Mouse (Mus musculus) cerebellum, postnatal 25 days (tissue): Measurements from ENCODE around the gene Rnf157.
"Not testable (repeated sequence)": the region's sequence is repeated elsewhere in the genome, so short reads cannot be mapped to it uniquely, and the experiment has no call there.

Experiments
- DNase-seq, 2 experiments: peaks; one replicate each; pipeline ENCODE4 v3.0.0; 2021; ENCODE audit warnings: mixed read lengths in 2 of 2

Gene Rnf157

GRCm38 (mm10) chr11:116416196-116416943 is 3.5 kb upstream of the Rnf157 start:
- no peak for DNase-seq

- no peak for DNase-seq
These were observed 795 bp upstream of the Rnf157 start for GRCm38 (mm10) chr11:116413631-116414022.

DNA sequence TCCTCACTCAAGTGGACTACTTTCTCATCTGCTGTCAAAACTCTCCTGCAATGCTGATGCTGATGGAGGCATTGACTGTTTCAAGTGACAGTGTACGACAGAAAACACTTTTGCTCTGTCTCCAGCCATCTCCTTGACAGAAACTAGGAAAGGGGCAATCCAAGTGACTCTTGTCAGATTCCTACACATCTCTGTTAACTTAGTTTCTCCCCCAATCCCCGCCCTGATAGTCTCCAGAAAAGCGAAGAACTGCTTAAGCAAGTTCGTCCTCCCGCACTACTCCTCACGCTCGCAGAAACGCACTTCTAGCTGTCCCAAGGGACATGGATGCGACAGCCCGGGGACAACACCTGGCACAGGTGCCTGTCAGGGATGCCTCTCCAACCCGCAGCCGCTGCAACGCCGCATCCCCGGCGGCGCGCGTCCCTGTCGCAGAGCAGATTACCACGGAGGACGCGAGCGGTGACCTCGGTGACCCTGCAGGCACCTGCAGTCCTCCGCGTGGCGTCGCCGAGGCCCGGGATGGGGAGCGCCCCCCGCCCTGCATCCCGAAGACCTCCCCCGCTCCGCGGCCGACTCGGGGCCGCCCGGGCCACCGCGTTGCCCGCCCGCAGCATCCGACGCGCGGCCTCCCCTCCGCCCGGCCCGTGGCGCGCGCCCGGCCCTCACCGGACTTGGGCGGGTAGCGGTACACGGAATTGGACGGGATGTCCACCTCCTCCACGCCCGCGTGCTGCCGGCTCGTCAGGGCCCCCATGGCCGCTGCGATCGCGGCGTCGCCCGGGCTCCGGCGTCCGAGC is 604 bp downstream of the Rnf157 start:
- DNase-seq = peak in 1 of 2 experiments; percentile 42

- DNase-seq = peak; percentile 64 to 76
These were observed 1.2 kb downstream of the Rnf157 start for GRCm38 (mm10) chr11:116411582-116411981.

DNA sequence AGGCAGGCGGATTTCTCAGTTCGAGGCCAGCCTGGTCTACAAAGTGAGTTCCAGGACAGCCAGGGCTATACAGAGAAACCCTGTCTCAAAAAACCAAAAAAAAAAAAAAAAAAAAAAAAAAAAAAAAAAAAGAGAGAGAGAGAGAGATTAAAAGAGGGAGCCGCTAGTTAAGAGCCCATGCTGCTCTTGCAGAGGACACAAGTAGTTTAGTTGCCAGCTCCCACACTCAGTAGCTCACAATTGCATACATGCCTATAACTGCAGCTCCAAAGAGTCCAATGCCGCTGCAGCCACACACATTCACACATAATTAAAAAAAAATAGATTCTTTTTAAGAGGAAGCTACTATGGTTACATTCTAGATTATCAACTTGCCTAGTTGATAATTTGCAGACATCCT is 2.4 kb downstream of the Rnf157 start:
- DNase-seq = not testable (repeated sequence)

DNA sequence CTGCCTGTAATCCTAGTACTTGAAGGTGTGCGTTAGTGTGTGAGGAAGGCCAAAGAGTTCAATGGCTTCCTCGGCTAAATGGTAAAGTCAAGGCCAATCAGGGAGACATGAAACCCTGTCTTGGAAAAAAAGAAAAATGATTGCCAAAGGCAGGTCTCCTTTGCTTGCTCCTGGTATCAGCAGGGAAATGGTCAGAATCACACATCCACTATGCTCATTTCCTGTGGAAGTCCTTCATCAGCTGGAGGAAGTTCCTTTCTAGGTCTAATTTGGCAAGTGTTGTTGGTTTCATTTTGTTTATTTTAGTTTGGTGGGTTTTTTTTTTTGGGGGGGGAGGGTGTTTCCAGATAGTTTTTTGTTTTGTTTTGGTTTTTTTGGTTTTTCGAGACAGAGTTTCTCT is 3.8 kb downstream of the Rnf157 start:
- no peak for DNase-seq

- no peak for DNase-seq
These were observed 6.6 kb downstream of the Rnf157 start for GRCm38 (mm10) chr11:116406231-116406728.

DNA sequence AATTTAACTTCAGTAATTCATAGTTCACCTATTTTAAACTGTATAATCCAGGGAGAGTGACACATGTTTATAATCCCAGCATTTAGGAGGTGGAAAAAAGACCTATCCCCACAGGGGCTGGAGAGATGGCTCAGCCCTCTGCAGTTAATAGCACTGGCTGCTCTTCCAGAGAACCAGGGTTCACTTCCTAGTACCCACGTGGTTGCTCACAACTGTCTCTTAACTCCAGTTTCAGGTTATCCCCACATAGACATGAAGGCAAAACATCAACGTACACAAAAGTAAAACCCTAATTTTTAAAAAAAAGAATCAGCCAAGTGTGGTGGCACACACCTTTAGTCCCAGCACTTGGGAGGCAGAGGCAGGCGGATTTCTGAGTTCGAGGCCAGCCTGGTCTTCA is 7.2 kb downstream of the Rnf157 start:
- no peak for DNase-seq

GRCm38 (mm10) chr11:116400560-116400959 is 12.3 kb downstream of the Rnf157 start:
- no peak for DNase-seq

- DNase-seq = no peak
These were observed 14.5 kb downstream of the Rnf157 start for GRCm38 (mm10) chr11:116398348-116398677.

DNA sequence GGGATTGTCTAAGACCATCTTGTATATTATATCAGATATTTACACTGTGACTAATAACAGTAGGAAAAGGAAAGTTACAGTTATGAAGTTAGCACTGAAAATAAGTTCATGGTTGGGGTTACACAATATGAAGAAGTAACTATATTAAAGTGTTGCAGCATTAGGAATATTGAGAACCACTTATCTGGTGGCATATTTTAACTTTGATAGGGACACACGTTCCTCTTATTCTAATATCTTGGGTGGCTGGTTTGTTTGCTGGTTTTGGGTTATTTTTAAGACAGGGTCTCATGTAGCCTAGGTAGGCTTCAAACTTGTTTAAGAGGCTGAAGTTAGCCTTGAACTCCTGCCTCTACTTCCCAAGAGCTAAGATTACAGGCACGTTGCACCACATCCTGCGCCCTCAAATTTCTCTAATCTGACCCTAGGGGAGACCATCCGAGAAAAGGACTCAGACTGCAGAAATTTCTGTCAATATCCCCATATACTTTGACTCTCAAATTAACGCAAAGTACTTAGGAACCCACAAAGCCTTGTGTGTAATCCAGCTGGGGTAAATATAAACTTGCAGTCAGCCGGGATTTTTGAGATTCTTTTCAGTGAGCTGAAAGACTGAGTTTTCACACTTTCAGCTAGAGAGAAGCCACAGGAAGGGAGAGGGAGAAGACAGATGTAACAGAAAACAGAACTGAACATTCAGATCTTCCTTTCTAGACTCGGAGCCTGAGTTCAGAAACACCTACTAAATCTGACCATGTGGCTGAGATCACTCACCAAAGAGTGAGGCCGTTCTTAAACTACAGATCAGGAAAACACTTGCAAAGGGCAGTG is 15.1 kb downstream of the Rnf157 start:
- no peak for DNase-seq

- DNase-seq = no peak
These were observed 15.9 kb downstream of the Rnf157 start for GRCm38 (mm10) chr11:116396934-116397330.

GRCm38 (mm10) chr11:116396276-116396933 is 16.4 kb downstream of the Rnf157 start:
- DNase-seq = no peak

- DNase-seq = no peak
These were observed 18.1 kb downstream of the Rnf157 start for GRCm38 (mm10) chr11:116394769-116395168.

DNA sequence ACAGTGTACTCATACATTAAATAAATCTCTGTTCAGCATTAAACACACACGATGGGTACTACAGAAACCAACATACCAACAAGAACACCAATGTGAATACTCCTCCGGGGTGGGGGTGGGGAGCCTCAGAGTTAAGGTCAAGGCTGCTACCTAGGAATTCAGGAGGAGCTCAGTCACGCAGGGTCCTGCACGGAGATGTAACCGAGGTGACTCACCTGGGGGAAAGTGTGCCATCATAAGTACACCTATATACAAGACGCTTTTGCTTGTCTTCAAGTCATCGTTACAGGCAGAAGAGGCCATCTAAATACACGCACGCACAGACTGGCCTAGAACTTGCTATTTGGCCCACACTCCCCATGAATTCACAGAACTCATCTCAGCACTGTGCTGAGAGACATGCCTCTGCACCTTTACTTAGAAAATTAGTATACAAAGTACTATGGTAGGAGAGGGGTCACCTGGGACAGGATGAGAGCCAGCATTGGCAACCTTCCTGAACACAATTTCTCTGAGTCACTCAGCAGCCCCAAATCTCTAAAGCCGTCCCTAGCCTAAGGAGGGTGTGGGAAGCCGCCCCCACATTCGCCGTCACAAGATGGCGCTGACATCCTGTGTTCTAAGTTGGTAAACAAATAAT is 23.9 kb downstream of the Rnf157 start:
- peak; percentile 42 to 44 for DNase-seq

- no peak for DNase-seq
These were observed 25.5 kb downstream of the Rnf157 start for GRCm38 (mm10) chr11:116387086-116388071.

DNA sequence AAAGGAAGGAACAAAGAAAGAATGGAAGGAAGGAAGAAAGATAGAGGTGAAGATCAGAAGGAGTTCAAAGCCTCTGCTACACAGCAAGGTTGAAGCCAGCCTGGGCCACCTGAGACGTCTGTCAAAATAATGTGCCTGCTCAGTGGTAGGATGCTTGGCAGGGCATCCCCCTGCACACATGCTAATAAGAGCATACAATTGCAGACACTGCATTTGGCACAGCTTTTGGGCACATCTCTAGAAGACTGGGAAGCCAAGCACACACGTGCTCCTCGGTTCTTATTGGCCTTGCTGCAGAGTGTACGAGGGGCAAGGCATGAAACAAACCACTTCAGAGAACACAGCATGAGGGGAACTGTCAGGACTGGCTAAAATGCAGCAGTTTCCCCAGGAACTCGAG is 26.8 kb downstream of the Rnf157 start:
- no peak for DNase-seq

GRCm38 (mm10) chr11:116384171-116384570 is 28.7 kb downstream of the Rnf157 start:
- DNase-seq = no peak

- DNase-seq = not testable (repeated sequence)
These were observed 29.8 kb downstream of the Rnf157 start for GRCm38 (mm10) chr11:116383070-116383469.

DNA sequence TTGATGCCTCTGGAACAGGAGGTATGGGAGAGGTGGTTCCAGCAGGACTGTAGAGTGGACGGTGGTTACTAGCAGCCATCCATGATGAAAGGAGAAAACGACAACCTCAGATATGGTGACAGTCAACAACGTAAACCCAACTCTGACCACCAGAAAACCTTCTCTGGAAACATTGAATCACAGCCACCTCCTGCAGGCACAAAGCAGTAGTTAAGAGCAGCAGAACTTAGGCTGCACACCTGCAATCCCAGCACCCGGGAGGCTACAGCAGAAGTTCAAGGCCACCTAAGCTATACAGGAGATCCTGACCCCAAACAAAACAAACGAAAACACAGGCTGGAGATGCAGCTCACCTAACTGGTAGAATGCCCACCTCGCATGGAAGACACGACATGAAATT is 32.1 kb downstream of the Rnf157 start:
- DNase-seq = no peak

- no peak for DNase-seq
These were observed 33.3 kb downstream of the Rnf157 start for GRCm38 (mm10) chr11:116379530-116379929.
